Mouse (Mus musculus): ENCODE results near the gene Ppm1e. TPM values are rescaled to one million over a fixed set of nuclear protein-coding genes. Genes with fewer than 3 reads are reported as not detected.

Ppm1e gene
- total RNA-seq (2021): 10 to 100 TPM; 17.7 to 18.6 TPM
- long read RNA-seq, experiment 1, full-length matches to known transcripts: 1 of 6 reads
- long read RNA-seq, experiment 1, partial matches to known transcripts: 2 of 6 reads
- long read RNA-seq, experiment 1, other reads (novel, unspliced or antisense): 3 of 6 reads
- long read RNA-seq, experiment 2, full-length matches to known transcripts: 1 of 12 reads
- long read RNA-seq, experiment 2, partial matches to known transcripts: 3 of 12 reads
- long read RNA-seq, experiment 2, other reads (novel, unspliced or antisense): 8 of 12 reads

GRCm38 (mm10) chr11:87358331-87359261 lies at the start of gene Ppm1e:
Ppm1e (minus strand) TSS chr11:87359023.
- peak; percentile 56 to 64 for DNase-seq (ENCODE audit: low spot score in 2 of 2)

- no peak for DNase-seq (ENCODE audit: low spot score in 2 of 2)
Measured at GRCm38 (mm10) chr11:87404876-87405275, 46.1 kb upstream of the Ppm1e start, which contains the start of the genes Rad51c and Tex14. Rad51c (minus strand) TSS chr11:87404954. Tex14 (plus strand) TSS chr11:87405065.

GRCm38 (mm10) chr11:87404111-87404853 lies 45.5 kb upstream of the Ppm1e start:
- peak; percentile 92 to 97 for DNase-seq (ENCODE audit: low spot score in 2 of 2)

GRCm38 (mm10) chr11:87398402-87398801 lies 39.6 kb upstream of the Ppm1e start:
- DNase-seq (ENCODE audit: low spot score in 2 of 2): no peak

GRCm38 (mm10) chr11:87393855-87394254 lies 35.0 kb upstream of the Ppm1e start:
- DNase-seq (ENCODE audit: low spot score in 2 of 2): peak in 1 of 2 experiments; percentile 7

- DNase-seq (ENCODE audit: low spot score in 2 of 2): no peak
Measured at GRCm38 (mm10) chr11:87385676-87386075, 26.9 kb upstream of the Ppm1e start.

GRCm38 (mm10) chr11:87384551-87384950 lies 25.7 kb upstream of the Ppm1e start:
- no peak for DNase-seq (ENCODE audit: low spot score in 2 of 2)

GRCm38 (mm10) chr11:87367865-87368580 lies 9.2 kb upstream of the Ppm1e start:
- DNase-seq (ENCODE audit: low spot score in 2 of 2): no peak

- no peak for DNase-seq (ENCODE audit: low spot score in 2 of 2)
Measured at GRCm38 (mm10) chr11:87367061-87367460, 8.2 kb upstream of the Ppm1e start.

- DNase-seq (ENCODE audit: low spot score in 2 of 2): no peak
Measured at GRCm38 (mm10) chr11:87365120-87365519, 6.3 kb upstream of the Ppm1e start.

- DNase-seq (ENCODE audit: low spot score in 2 of 2): no peak
Measured at GRCm38 (mm10) chr11:87359262-87359612, 414 bp upstream of the Ppm1e start.

- peak in 1 of 2 experiments; percentile 5 for DNase-seq (ENCODE audit: low spot score in 2 of 2)
Measured at GRCm38 (mm10) chr11:87357317-87358300, 1.2 kb downstream of the Ppm1e start.

- no peak for DNase-seq (ENCODE audit: low spot score in 2 of 2)
Measured at GRCm38 (mm10) chr11:87354861-87355260, 4.0 kb downstream of the Ppm1e start.

- no peak for DNase-seq (ENCODE audit: low spot score in 2 of 2)
Measured at GRCm38 (mm10) chr11:87353646-87354170, 5.1 kb downstream of the Ppm1e start.

GRCm38 (mm10) chr11:87326381-87326780 lies 32.4 kb downstream of the Ppm1e start:
- no peak for DNase-seq (ENCODE audit: low spot score in 2 of 2)

GRCm38 (mm10) chr11:87322558-87322957 lies 36.3 kb downstream of the Ppm1e start:
- DNase-seq (ENCODE audit: low spot score in 2 of 2): no peak

GRCm38 (mm10) chr11:87320007-87320406 lies 38.8 kb downstream of the Ppm1e start:
- no peak for DNase-seq (ENCODE audit: low spot score in 2 of 2)

- DNase-seq (ENCODE audit: low spot score in 2 of 2): no peak
Measured at GRCm38 (mm10) chr11:87318956-87319708, 39.7 kb downstream of the Ppm1e start.
